Mouse (Mus musculus): Measurements from ENCODE around the gene Ms4a4d.

- TF ChIP-seq POLR2A (IDR thresholded peaks at IDR 0.05; ENCODE audit: low read depth, low read length) (no peak), CTCF (conservative IDR thresholded peaks at IDR 0.05; ENCODE audit: insufficient read depth, insufficient read length, low read depth, low read length) (no peak)
Measured at GRCm38 (mm10) chr19:11492671-11493070, 43.9 kb upstream of the Ms4a4d start.
